Mouse (Mus musculus) lung, postnatal 0 days (tissue): ENCODE results near the gene 9930021J03Rik. TPM values are rescaled to one million over a fixed set of nuclear protein-coding genes. Genes with fewer than 3 reads are reported as not detected.
A peak's percentile ranks its signal among the peaks of the same experiment; 100 is the strongest.

Source experiments
- ATAC-seq: fragments of 200-750 bp; cut with Nextera tagmentation; 2 replicates; pipeline ENCODE4 v1.8.0; 2017; ENCODE audit warnings: moderate library complexity
- DNase-seq: peaks from one replicate; pipeline ENCODE4 v3.0.0-alpha.2; 2016; ENCODE audit warnings: low spot score
- H3K27ac ChIP-seq: fragments of 300-500 bp; sonication (generic); 2 replicates; pipeline ENCODE4 v1.5.1; 2014; ENCODE audit warnings: antibody characterized with exemption, mild to moderate bottlenecking, low read length, mixed read lengths
- H3K27me3 ChIP-seq: fragments of 300-500 bp; sonication (generic); replicated peaks from 2 replicates; pipeline ENCODE4 v1.6.1; 2014; ENCODE audit warnings: low read length, mixed read lengths; ENCODE audit not compliant: insufficient read depth
- H3K36me3 ChIP-seq: fragments of 300-500 bp; sonication (generic); 2 replicates; pipeline ENCODE4 v1.6.1; 2014; ENCODE audit warnings: low read length, mixed read lengths; ENCODE audit not compliant: insufficient read depth
- H3K4me1 ChIP-seq: fragments of 300-500 bp; sonication (generic); 2 replicates; pipeline ENCODE4 v1.6.1; 2014; ENCODE audit warnings: antibody characterized with exemption, low read depth, low read length, mixed read lengths; ENCODE audit not compliant: insufficient read depth
- H3K4me2 ChIP-seq: fragments of 300-500 bp; sonication (generic); replicated peaks from 2 replicates; pipeline ENCODE4 v1.6.1; 2014; ENCODE audit warnings: low read depth, mild to moderate bottlenecking, low read length, moderate library complexity, mixed read lengths
- H3K4me3 ChIP-seq: fragments of 300-500 bp; sonication (generic); 2 replicates; pipeline ENCODE4 v1.5.1; 2014; ENCODE audit warnings: low read depth, low read length
- H3K9ac ChIP-seq: fragments of 300-500 bp; sonication (generic); replicated peaks from 2 replicates; pipeline ENCODE4 v1.6.1; 2014; ENCODE audit warnings: low read depth, mild to moderate bottlenecking
- H3K9me3 ChIP-seq: fragments of 300-500 bp; sonication (generic); 2 replicates; pipeline ENCODE4 v1.6.1; 2016; ENCODE audit warnings: low read length, mixed read lengths
- CTCF ChIP-seq: IDR thresholded peaks from 2 replicates; pipeline ENCODE4 v1.5.1; 2016; ENCODE audit warnings: antibody characterized with exemption, mild to moderate bottlenecking
- EP300 ChIP-seq: IDR thresholded peaks from 2 replicates; pipeline ENCODE4 v1.6.1; 2016; ENCODE audit warnings: antibody characterized with exemption, mild to moderate bottlenecking, control low read depth
- WGBS: fragments of 180-500 bp; shearing (Covaris S2); extraction: QIAGEN DNeasy Blood & Tissue Kit; methylation state at CpG from one replicate; pipeline ENCODE4 v1.1.7; 2014; 5-methylcytosine and 5-hydroxymethylcytosine counted together
- polyA plus RNA-seq: library from polyadenylated mRNA; unstranded; fragments of >200 nt; fragmentation: Nextera tagmentation; extraction: Ambion mirVana; gene quantifications from 2 replicates; pipeline ENCODE4 v1.2.1, GENCODE M21; 2015

9930021J03Rik gene
- polyA plus RNA-seq, 1 experiment from 2014 or later = 3.2 TPM

- 93% methylated on average over 3 of the region's 3 CpGs for WGBS
- H3K4me1 ChIP-seq = no peaks in the 10 kb centered on the region
- TF ChIP-seq CTCF (no peak), EP300 (no peak)
- H3K9me3 ChIP-seq = no peaks in the 10 kb centered on the region
- no peaks in the 10 kb centered on the region for H3K36me3 ChIP-seq
- H3K4me2 ChIP-seq = no peak overlapping the region
- H3K4me3 ChIP-seq = no peak overlapping the region
- H3K9ac ChIP-seq = no peak overlapping the region
- H3K27me3 ChIP-seq = no peaks in the 10 kb centered on the region
- DNase-seq = no peak
- ATAC-seq = no peak
- H3K27ac ChIP-seq = no peak overlapping the region
Observed at GRCm38 (mm10) chr19:29750994-29751393, 54.8 kb downstream of the 9930021J03Rik start.

GRCm38 (mm10) chr19:29743531-29743930 lies 62.3 kb downstream of the 9930021J03Rik start:
- Histone ChIP-seq H3K9ac (no peak overlapping the region), H3K4me3 (no peak overlapping the region), H3K27me3 (no peaks in the 10 kb centered on the region), H3K4me2 (no peak overlapping the region), H3K27ac (no peak overlapping the region), H3K9me3 (no peaks in the 10 kb centered on the region), H3K36me3 (no peaks in the 10 kb centered on the region), H3K4me1 (no peaks in the 10 kb centered on the region)
- ATAC-seq (no peak), DNase-seq (no peak)
- WGBS = 81% methylated on average over 5 of the region's 5 CpGs
- TF ChIP-seq CTCF = no peak
- no peak for TF ChIP-seq EP300

DNA sequence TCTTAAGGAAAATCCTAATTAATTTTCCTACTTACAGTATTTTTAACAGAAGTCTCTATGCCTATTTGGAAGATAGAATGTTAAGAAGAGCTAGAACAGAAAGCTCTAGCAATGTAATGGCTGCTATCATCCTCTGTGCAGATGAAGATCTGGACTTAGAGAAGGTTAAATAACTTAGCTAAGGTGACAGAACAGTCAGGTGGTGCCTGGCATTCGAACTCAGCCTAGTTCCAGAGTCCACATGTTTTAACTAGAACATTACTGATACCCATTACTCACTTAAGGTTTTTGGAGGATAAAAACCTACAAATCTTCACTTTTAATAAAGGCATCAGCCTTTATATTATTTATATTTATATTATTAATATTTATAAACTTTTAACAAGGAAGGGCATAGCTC lies 65.1 kb downstream of the 9930021J03Rik start:
- no peak for ATAC-seq
- H3K27me3 ChIP-seq = no peaks in the 10 kb centered on the region
- no peak overlapping the region for H3K4me3 ChIP-seq
- H3K9ac ChIP-seq = no peak overlapping the region
- no peak overlapping the region for H3K27ac ChIP-seq
- no peak for DNase-seq
- no peak overlapping the region for H3K4me2 ChIP-seq
- H3K36me3 ChIP-seq = no peaks in the 10 kb centered on the region
- no peaks in the 10 kb centered on the region for H3K4me1 ChIP-seq
- H3K9me3 ChIP-seq = no peaks in the 10 kb centered on the region
- 78% methylated on average over 1 of the region's 1 CpGs for WGBS
- TF ChIP-seq EP300 = no peak
- no peak for TF ChIP-seq CTCF

DNA sequence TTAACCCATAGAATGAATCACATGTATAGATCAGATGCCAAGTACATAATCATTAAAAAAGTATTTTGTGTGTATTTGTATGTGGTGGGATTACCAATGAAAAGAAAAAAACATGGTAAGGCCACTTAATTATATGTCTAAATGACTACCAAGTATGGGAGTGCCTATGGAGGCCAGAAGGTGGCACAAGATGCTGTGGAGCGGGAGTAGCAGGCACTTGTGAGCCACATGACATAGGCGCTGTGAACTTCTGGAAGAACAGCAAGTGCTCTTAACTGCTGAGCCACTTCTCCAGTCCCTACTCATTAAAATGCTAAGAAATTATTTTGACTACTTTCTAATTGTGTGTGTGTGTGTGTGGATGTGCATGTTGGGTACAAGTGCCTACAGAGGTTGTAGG lies 66.2 kb downstream of the 9930021J03Rik start:
- WGBS = 77% methylated on average over 2 of the region's 2 CpGs
- TF ChIP-seq EP300 (no peak), CTCF (peak; percentile 44)
- ATAC-seq (no peak), DNase-seq (peak; percentile 6)
- Histone ChIP-seq H3K4me3 (no peak overlapping the region), H3K9me3 (no peaks in the 10 kb centered on the region), H3K27ac (no peak overlapping the region), H3K4me2 (no peak overlapping the region), H3K4me1 (no peaks in the 10 kb centered on the region), H3K27me3 (no peaks in the 10 kb centered on the region), H3K9ac (no peak overlapping the region), H3K36me3 (no peaks in the 10 kb centered on the region)

- Histone ChIP-seq H3K27me3 (no peaks in the 10 kb centered on the region), H3K4me3 (no peak overlapping the region), H3K36me3 (no peaks in the 10 kb centered on the region), H3K9ac (no peak overlapping the region), H3K4me1 (no peaks in the 10 kb centered on the region), H3K9me3 (no peaks in the 10 kb centered on the region), H3K27ac (no peak overlapping the region), H3K4me2 (no peak overlapping the region)
- no peak for ATAC-seq
- 82% methylated on average over 3 of the region's 3 CpGs for WGBS
- TF ChIP-seq EP300 (no peak), CTCF (no peak)
- no peak for DNase-seq
Observed at GRCm38 (mm10) chr19:29735421-29735820, 70.4 kb downstream of the 9930021J03Rik start.

DNA sequence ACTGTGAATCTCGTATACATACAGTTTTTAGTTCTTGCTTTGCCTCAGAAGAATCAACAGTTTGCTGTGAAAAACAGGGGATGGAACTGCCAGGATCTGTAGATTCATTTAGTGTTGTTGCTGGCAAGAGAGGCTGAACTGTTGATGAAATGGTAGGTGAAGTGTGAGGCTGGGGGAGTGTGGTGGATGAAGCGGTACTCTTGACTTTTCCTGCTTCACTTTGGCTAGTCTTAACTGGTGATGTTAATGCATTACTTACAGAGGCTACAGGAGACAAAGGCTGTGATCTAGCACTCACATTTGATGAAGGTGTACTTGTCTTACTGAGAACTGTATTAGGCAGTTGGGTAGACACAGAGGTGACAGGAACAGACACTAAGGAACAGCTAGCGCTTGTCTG lies 87.3 kb downstream of the 9930021J03Rik start:
- H3K27me3 ChIP-seq = no peaks in the 10 kb centered on the region
- no peak for ATAC-seq
- TF ChIP-seq CTCF (no peak), EP300 (no peak)
- 95% methylated on average over 3 of the region's 3 CpGs for WGBS
- DNase-seq = no peak
- H3K9me3 ChIP-seq = no peaks in the 10 kb centered on the region
- H3K4me1 ChIP-seq = no peaks in the 10 kb centered on the region
- H3K4me3 ChIP-seq = no peak overlapping the region
- H3K9ac ChIP-seq = no peak overlapping the region
- H3K27ac ChIP-seq = no peak overlapping the region
- H3K36me3 ChIP-seq = peaks cover 8% of the 10 kb centered on the region; the same call in 1 of the 2 replicates
- H3K4me2 ChIP-seq = no peak overlapping the region

GRCm38 (mm10) chr19:29717854-29718253 lies 87.9 kb downstream of the 9930021J03Rik start:
- H3K27me3 ChIP-seq = no peaks in the 10 kb centered on the region
- no peak overlapping the region for H3K9ac ChIP-seq
- WGBS = 93% methylated on average over 3 of the region's 3 CpGs
- TF ChIP-seq CTCF (no peak), EP300 (no peak)
- peaks cover 8% of the 10 kb centered on the region; the same call in 1 of the 2 replicates for H3K36me3 ChIP-seq
- no peak overlapping the region for H3K4me2 ChIP-seq
- no peak overlapping the region for H3K27ac ChIP-seq
- ATAC-seq (no peak), DNase-seq (no peak)
- no peaks in the 10 kb centered on the region for H3K4me1 ChIP-seq
- no peaks in the 10 kb centered on the region for H3K9me3 ChIP-seq
- H3K4me3 ChIP-seq = no peak overlapping the region
